Mouse (Mus musculus): ENCODE measurements around the gene Scn3a. TPM values are rescaled to one million over a fixed set of nuclear protein-coding genes. Genes with fewer than 3 reads are reported as not detected.

Scn3a gene
- not detected in 2 replicates for total RNA-seq (2015; ENCODE audit: low replicate concordance)
- 0.14 TPM in 1 of 2 replicates, not detected in the other for total RNA-seq (2017; ENCODE audit: low replicate concordance)

- no peak for ATAC-seq (replicated peaks; ENCODE audit: low FRiP score, poor library complexity, severe bottlenecking)
Measured at GRCm38 (mm10) chr2:65566793-65567787, at the start of gene Scn3a. Gene Scn3a, minus strand, starts transcription at chr2:65567627.

GRCm38 (mm10) chr2:65611887-65612286 lies 44.5 kb upstream of the Scn3a start:
- ATAC-seq (replicated peaks; ENCODE audit: low FRiP score, poor library complexity, severe bottlenecking): no peak

GRCm38 (mm10) chr2:65607813-65608212 lies 40.4 kb upstream of the Scn3a start:
- no peak for ATAC-seq (replicated peaks; ENCODE audit: low FRiP score, poor library complexity, severe bottlenecking)

- ATAC-seq (replicated peaks; ENCODE audit: low FRiP score, poor library complexity, severe bottlenecking): no peak
Measured at GRCm38 (mm10) chr2:65587679-65588078, 20.3 kb upstream of the Scn3a start.

- no peak for ATAC-seq (replicated peaks; ENCODE audit: low FRiP score, poor library complexity, severe bottlenecking)
Measured at GRCm38 (mm10) chr2:65567925-65568324, 498 bp upstream of the Scn3a start.

GRCm38 (mm10) chr2:65563898-65564297 lies 3.5 kb downstream of the Scn3a start:
- ATAC-seq (replicated peaks; ENCODE audit: low FRiP score, poor library complexity, severe bottlenecking): no peak

GRCm38 (mm10) chr2:65557719-65558118 lies 9.7 kb downstream of the Scn3a start:
- no peak for ATAC-seq (replicated peaks; ENCODE audit: low FRiP score, poor library complexity, severe bottlenecking)

GRCm38 (mm10) chr2:65554662-65555061 lies 12.8 kb downstream of the Scn3a start:
- no peak for ATAC-seq (replicated peaks; ENCODE audit: low FRiP score, poor library complexity, severe bottlenecking)

GRCm38 (mm10) chr2:65553473-65553872 lies 14.0 kb downstream of the Scn3a start:
- ATAC-seq (replicated peaks; ENCODE audit: low FRiP score, poor library complexity, severe bottlenecking): no peak

GRCm38 (mm10) chr2:65552727-65553126 lies 14.7 kb downstream of the Scn3a start:
- ATAC-seq (replicated peaks; ENCODE audit: low FRiP score, poor library complexity, severe bottlenecking): no peak

- ATAC-seq (replicated peaks; ENCODE audit: low FRiP score, poor library complexity, severe bottlenecking): no peak
Measured at GRCm38 (mm10) chr2:65552222-65552621, 15.2 kb downstream of the Scn3a start.

- no peak for ATAC-seq (replicated peaks; ENCODE audit: low FRiP score, poor library complexity, severe bottlenecking)
Measured at GRCm38 (mm10) chr2:65551736-65552135, 15.7 kb downstream of the Scn3a start.

- ATAC-seq (replicated peaks; ENCODE audit: low FRiP score, poor library complexity, severe bottlenecking): no peak
Measured at GRCm38 (mm10) chr2:65550564-65550963, 16.9 kb downstream of the Scn3a start.

GRCm38 (mm10) chr2:65548665-65549064 lies 18.8 kb downstream of the Scn3a start:
- no peak for ATAC-seq (replicated peaks; ENCODE audit: low FRiP score, poor library complexity, severe bottlenecking)

- ATAC-seq (replicated peaks; ENCODE audit: low FRiP score, poor library complexity, severe bottlenecking): no peak
Measured at GRCm38 (mm10) chr2:65547341-65547740, 20.1 kb downstream of the Scn3a start.

- ATAC-seq (replicated peaks; ENCODE audit: low FRiP score, poor library complexity, severe bottlenecking): no peak
Measured at GRCm38 (mm10) chr2:65542906-65543592, 24.4 kb downstream of the Scn3a start.

GRCm38 (mm10) chr2:65541781-65542180 lies 25.6 kb downstream of the Scn3a start:
- ATAC-seq (replicated peaks; ENCODE audit: low FRiP score, poor library complexity, severe bottlenecking): no peak

GRCm38 (mm10) chr2:65538436-65538835 lies 29.0 kb downstream of the Scn3a start:
- no peak for ATAC-seq (replicated peaks; ENCODE audit: low FRiP score, poor library complexity, severe bottlenecking)

GRCm38 (mm10) chr2:65532127-65532854 lies 35.1 kb downstream of the Scn3a start:
- no peak for ATAC-seq (replicated peaks; ENCODE audit: low FRiP score, poor library complexity, severe bottlenecking)

GRCm38 (mm10) chr2:65529148-65529547 lies 38.3 kb downstream of the Scn3a start:
- no peak for ATAC-seq (replicated peaks; ENCODE audit: low FRiP score, poor library complexity, severe bottlenecking)

Measured in erythroblast, adult 5-6 weeks (primary cell).